Mouse (Mus musculus) thymus, adult 2 months (tissue): ENCODE data around the gene Sf3a1.
"Not testable (repeated sequence)": the region's sequence is repeated elsewhere in the genome, so short reads cannot be mapped to it uniquely, and the experiment has no call there.

Experiments used
- CTCF ChIP-seq: fragments of 200-500 bp; IDR thresholded peaks from 2 replicates; pipeline ENCODE4 v1.5.1; 2012; ENCODE audit warnings: mild to moderate bottlenecking, control low read depth, low read length, moderate library complexity, borderline replicate concordance; ENCODE audit not compliant: control insufficient read depth, poor library complexity, insufficient read depth; ENCODE audit errors: extremely low read depth
- POLR2A ChIP-seq: fragments of 200-500 bp; IDR thresholded peaks from 2 replicates; pipeline ENCODE4 v1.6.1; 2012; ENCODE audit warnings: mild to moderate bottlenecking, low read length, control low read depth, moderate library complexity; ENCODE audit not compliant: control insufficient read depth, poor library complexity, insufficient read depth; ENCODE audit errors: extremely low read depth

DNA sequence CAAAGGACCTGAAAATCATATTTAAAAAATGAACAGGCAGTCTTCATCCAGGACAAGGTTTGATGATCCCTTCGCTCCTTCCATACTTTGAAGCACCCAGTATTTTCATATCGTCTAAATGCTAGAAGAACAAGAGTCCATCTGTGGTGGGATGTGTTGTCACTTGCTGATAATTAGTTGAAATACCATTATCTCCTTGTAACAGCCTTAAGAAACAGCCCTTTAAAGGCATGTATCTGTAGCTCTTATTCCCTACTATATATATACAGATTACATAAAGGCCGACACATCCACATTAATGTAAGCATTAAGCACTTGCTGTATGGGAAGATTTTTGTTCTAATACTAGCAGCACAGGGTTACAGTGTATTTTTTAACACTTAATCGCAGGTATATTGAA is 31.7 kb upstream of the Sf3a1 start:
- not testable (repeated sequence) for TF ChIP-seq POLR2A, CTCF
